24 mouse cellular contexts compared by ENCODE assay signal in genomic region chr4:68114502-68114901, GRCm38 (mm10).
DNase-seq lines count a peak whose midpoint lies in the region; ATAC-seq lines count a peak whose summit lies in the region.
"Had no signal": no experiment of that assay in that cellular context is flagged by ENCODE, and none has a peak within 500 bp of the region (broad histone marks: within the 10 kb centered on the region; RNA-seq: fewer than 3 reads in every experiment).

No protein-coding gene starts in this region.

- no peak overlapping the region for H3K4me2 ChIP-seq in midbrain, embryonic 12.5 days (replicated peaks)
- no peak overlapping the region for H3K4me2 ChIP-seq in midbrain, embryonic 13.5 days (replicated peaks)
- H3K4me2 ChIP-seq in embryonic facial prominence, embryonic 14.5 days (ENCODE audit: low read depth, low read length), result no peak overlapping the region
- H3K4me2 ChIP-seq: embryonic facial prominence, embryonic 12.5 days; forebrain, embryonic 13.5 days; forebrain, embryonic 15.5 days had no signal

- H3K27ac ChIP-seq in midbrain, embryonic 12.5 days (replicated peaks), result no peak overlapping the region
- H3K27ac ChIP-seq in midbrain, embryonic 13.5 days, result no peak overlapping the region
- H3K27ac ChIP-seq in embryonic facial prominence, embryonic 14.5 days (replicated peaks; ENCODE audit: low read depth, low read length), result no peak overlapping the region
- no peak overlapping the region for H3K27ac ChIP-seq in forebrain, embryonic 10.5 days
- H3K27ac ChIP-seq: embryonic facial prominence, embryonic 12.5 days; forebrain, embryonic 13.5 days; forebrain, embryonic 15.5 days had no signal

- H3K27me3 ChIP-seq in midbrain, embryonic 12.5 days, result no peaks in the 10 kb centered on the region
- H3K27me3 ChIP-seq in midbrain, embryonic 13.5 days, result no peaks in the 10 kb centered on the region
- no peaks in the 10 kb centered on the region for H3K27me3 ChIP-seq in embryonic facial prominence, embryonic 14.5 days (replicated peaks; ENCODE audit: control insufficient read depth, insufficient read depth, low read length)
- no peaks in the 10 kb centered on the region for H3K27me3 ChIP-seq in forebrain, embryonic 10.5 days (ENCODE audit: poor library complexity, severe bottlenecking)
- H3K27me3 ChIP-seq: embryonic facial prominence, embryonic 12.5 days; forebrain, embryonic 13.5 days; forebrain, embryonic 15.5 days; Patski had no signal

- H3K36me3 ChIP-seq in midbrain, embryonic 12.5 days, result no peaks in the 10 kb centered on the region
- H3K36me3 ChIP-seq in midbrain, embryonic 13.5 days, result no peaks in the 10 kb centered on the region
- no peaks in the 10 kb centered on the region for H3K36me3 ChIP-seq in embryonic facial prominence, embryonic 14.5 days (ENCODE audit: control insufficient read depth, insufficient read depth, low read length)
- no peaks in the 10 kb centered on the region for H3K36me3 ChIP-seq in forebrain, embryonic 10.5 days (replicated peaks)
- H3K36me3 ChIP-seq: embryonic facial prominence, embryonic 12.5 days; forebrain, embryonic 15.5 days; G1E had no signal

- no peak overlapping the region for H3K9ac ChIP-seq in midbrain, embryonic 12.5 days (replicated peaks)
- no peak overlapping the region for H3K9ac ChIP-seq in midbrain, embryonic 13.5 days (replicated peaks)
- H3K9ac ChIP-seq in embryonic facial prominence, embryonic 14.5 days (ENCODE audit: low read depth, low read length), result no peak overlapping the region
- H3K9ac ChIP-seq: embryonic facial prominence, embryonic 12.5 days; forebrain, embryonic 13.5 days; forebrain, embryonic 15.5 days; forebrain, postnatal 0 days had no signal

- peak; percentile 18 for DNase-seq in R1 (ENCODE audit: low read depth, low spot score)
- DNase-seq in embryonic facial prominence, embryonic 14.5 days (ENCODE audit: low spot score), result peak; percentile 8
- DNase-seq in forebrain, embryonic 10.5 days (ENCODE audit: extremely low spot score, low spot score), result no peak
- no peak for DNase-seq in right cerebral cortex, postnatal 14 days
- no peak for DNase-seq in cerebellum, adult 9-11 months
- DNase-seq: adrenal gland, adult 8-10 months; adrenal gland, postnatal 14 days; adrenal gland, postnatal 36 days; cerebellum, adult 11-12 months; cerebellum, adult 2 months; cerebellum, adult 9-10 months; cerebellum, postnatal 14 days; cerebellum, postnatal 36 days; embryo, embryonic 11 days; forebrain, postnatal 0 days had no signal

- no peaks in the 10 kb centered on the region for H3K9me3 ChIP-seq in midbrain, embryonic 12.5 days
- H3K9me3 ChIP-seq in midbrain, embryonic 13.5 days, result no peaks in the 10 kb centered on the region
- no peaks in the 10 kb centered on the region for H3K9me3 ChIP-seq in embryonic facial prominence, embryonic 14.5 days (ENCODE audit: control insufficient read depth, low read length)
- peaks cover 8% of the 10 kb centered on the region for H3K9me3 ChIP-seq in forebrain, embryonic 10.5 days
- H3K9me3 ChIP-seq: embryonic facial prominence, embryonic 12.5 days; forebrain, embryonic 13.5 days; forebrain, embryonic 15.5 days had no signal

- H3K4me1 ChIP-seq in midbrain, embryonic 12.5 days, result no peaks in the 10 kb centered on the region
- H3K4me1 ChIP-seq in midbrain, embryonic 13.5 days (replicated peaks), result no peaks in the 10 kb centered on the region
- no peaks in the 10 kb centered on the region for H3K4me1 ChIP-seq in embryonic facial prominence, embryonic 14.5 days (ENCODE audit: control insufficient read depth, insufficient read depth, low read length)
- H3K4me1 ChIP-seq in forebrain, embryonic 10.5 days, result no peaks in the 10 kb centered on the region
- H3K4me1 ChIP-seq: embryonic facial prominence, embryonic 12.5 days; forebrain, embryonic 13.5 days; forebrain, embryonic 15.5 days had no signal

- ATAC-seq in midbrain, embryonic 12.5 days (ENCODE audit: low FRiP score, low read depth), result 0 out of 2 replicates have a peak, but pooled peaks have one; percentile 27
- no peak for ATAC-seq in midbrain, embryonic 13.5 days
- ATAC-seq in embryonic facial prominence, embryonic 14.5 days (ENCODE audit: low read depth), result peak; percentile 89; the same call in 1 of the 2 replicates
- ATAC-seq: activated CD4-positive, CD25-positive, alpha-beta regulatory T cell, adult 4 months; forebrain, embryonic 13.5 days; forebrain, embryonic 15.5 days; forebrain, postnatal 0 days; Patski had no signal

- H3K4me3 ChIP-seq in midbrain, embryonic 12.5 days, result no peak overlapping the region
- no peak overlapping the region for H3K4me3 ChIP-seq in midbrain, embryonic 13.5 days (replicated peaks)
- no peak overlapping the region for H3K4me3 ChIP-seq in embryonic facial prominence, embryonic 14.5 days (ENCODE audit: low read depth, low read length)
- no peak overlapping the region for H3K4me3 ChIP-seq in forebrain, embryonic 10.5 days
- H3K4me3 ChIP-seq: embryonic facial prominence, embryonic 12.5 days; erythroblast, embryonic 14.5 days; forebrain, embryonic 13.5 days; forebrain, embryonic 15.5 days had no signal

Comparison
In these comparisons a context has a peak if more than half of its experiments do, and no peak if none do; other contexts are left out.
1. DNase-seq: peak in R1 (single experiment) and embryonic facial prominence, embryonic 14.5 days (single experiment); none in forebrain, embryonic 10.5 days (single experiment), right cerebral cortex, postnatal 14 days (single experiment) and cerebellum, adult 9-11 months (single experiment).